Mouse (Mus musculus) intestine, embryonic 16.5 days (tissue): ENCODE data around the gene Ncln. TPM values are rescaled to one million over a fixed set of nuclear protein-coding genes. Genes with fewer than 3 reads are reported as not detected.

Experiments
- ATAC-seq: fragments of 200-750 bp; cut with Nextera tagmentation; 2 replicates; pipeline ENCODE4 v1.8.0; 2017; ENCODE audit warnings: moderate TSS enrichment, moderate library complexity
- H3K27ac ChIP-seq: fragments of 300-500 bp; sonication (generic); 2 replicates; pipeline ENCODE4 v1.5.1; 2014; ENCODE audit warnings: mild to moderate bottlenecking, low read length
- H3K27me3 ChIP-seq: fragments of 300-500 bp; sonication (generic); replicated peaks from 2 replicates; pipeline ENCODE4 v1.6.1; 2014; ENCODE audit warnings: low read length, control low read depth, mixed read lengths; ENCODE audit not compliant: control insufficient read depth, insufficient read depth
- H3K36me3 ChIP-seq: fragments of 300-500 bp; sonication (generic); 2 replicates; pipeline ENCODE4 v1.6.1; 2014; ENCODE audit warnings: low read length, control low read depth; ENCODE audit not compliant: control insufficient read depth, insufficient read depth
- H3K4me1 ChIP-seq: fragments of 300-500 bp; sonication (generic); 2 replicates; pipeline ENCODE4 v1.6.1; 2014; ENCODE audit warnings: low read length, control low read depth, mixed read lengths; ENCODE audit not compliant: control insufficient read depth, insufficient read depth
- H3K4me2 ChIP-seq: fragments of 300-500 bp; sonication (generic); 2 replicates; pipeline ENCODE4 v1.6.1; 2014; ENCODE audit warnings: low read depth, low read length, control low read depth
- H3K4me3 ChIP-seq: fragments of 300-500 bp; sonication (generic); 2 replicates; pipeline ENCODE4 v1.5.1; 2014; ENCODE audit warnings: mild to moderate bottlenecking, low read length
- H3K9ac ChIP-seq: fragments of 300-500 bp; sonication (generic); 2 replicates; pipeline ENCODE4 v1.6.1; 2014; ENCODE audit warnings: low read depth, low read length
- H3K9me3 ChIP-seq: fragments of 300-500 bp; sonication (generic); 2 replicates; pipeline ENCODE4 v1.6.1; 2016; ENCODE audit warnings: low read length, control low read depth; ENCODE audit not compliant: control insufficient read depth
- WGBS: fragments of 180-500 bp; shearing (Covaris S2); extraction: QIAGEN DNeasy Blood & Tissue Kit; methylation state at CpG from one replicate; pipeline ENCODE4 v1.1.7; 2014; 5-methylcytosine and 5-hydroxymethylcytosine counted together
- polyA plus RNA-seq: library from polyadenylated mRNA; unstranded; fragments of >200 nt; fragmentation: Nextera tagmentation; extraction: Ambion mirVana; gene quantifications from 2 replicates; pipeline ENCODE4 v1.2.1, GENCODE M21; 2015

Ncln gene
- polyA plus RNA-seq, 1 experiment from 2014 or later, result 126 TPM

DNA sequence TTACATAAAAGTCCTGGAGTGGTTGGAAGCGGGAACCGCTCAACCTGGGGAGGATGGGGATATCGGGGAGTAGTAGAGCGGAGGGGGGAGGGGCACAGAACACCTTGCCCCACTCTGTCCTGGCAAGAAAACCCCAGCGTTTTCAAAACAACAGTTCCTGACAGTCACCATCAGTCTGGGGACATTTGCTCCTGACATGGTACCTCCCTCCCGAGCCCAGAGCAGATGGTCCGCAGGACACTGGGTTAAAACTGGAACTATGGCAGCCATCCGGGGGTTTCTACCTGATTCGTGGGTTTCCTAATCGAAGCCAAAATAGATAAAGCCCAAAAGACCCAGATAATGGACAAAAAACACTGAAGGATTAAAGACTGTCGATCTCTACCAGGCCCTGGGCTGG lies 35.2 kb downstream of the Ncln start:
- no peak for ATAC-seq
- H3K27me3 ChIP-seq, result peaks cover 65% of the 10 kb centered on the region
- no peaks in the 10 kb centered on the region for H3K36me3 ChIP-seq
- H3K27ac ChIP-seq, result no peak overlapping the region
- H3K9me3 ChIP-seq, result no peaks in the 10 kb centered on the region
- no peak overlapping the region for H3K4me3 ChIP-seq
- H3K9ac ChIP-seq, result no peak overlapping the region
- H3K4me2 ChIP-seq, result no peak overlapping the region
- WGBS, result 42% methylated on average over 11 of the region's 11 CpGs
- peaks cover 10% of the 10 kb centered on the region for H3K4me1 ChIP-seq

GRCm38 (mm10) chr10:81460471-81460870 lies 35.7 kb downstream of the Ncln start:
- no peak overlapping the region for H3K4me2 ChIP-seq
- peaks cover 10% of the 10 kb centered on the region for H3K4me1 ChIP-seq
- no peak overlapping the region for H3K27ac ChIP-seq
- no peak overlapping the region for H3K4me3 ChIP-seq
- H3K9ac ChIP-seq, result no peak overlapping the region
- WGBS, result 35% methylated on average over 20 of the region's 20 CpGs
- ATAC-seq, result no peak
- H3K9me3 ChIP-seq, result no peaks in the 10 kb centered on the region
- no peaks in the 10 kb centered on the region for H3K36me3 ChIP-seq
- peaks cover 65% of the 10 kb centered on the region for H3K27me3 ChIP-seq

GRCm38 (mm10) chr10:81459399-81459798 lies 36.8 kb downstream of the Ncln start:
- Histone ChIP-seq H3K4me1 (peaks cover 6% of the 10 kb centered on the region), H3K27me3 (peaks cover 67% of the 10 kb centered on the region), H3K4me2 (no peak overlapping the region), H3K4me3 (no peak overlapping the region), H3K27ac (no peak overlapping the region), H3K9me3 (no peaks in the 10 kb centered on the region), H3K36me3 (no peaks in the 10 kb centered on the region), H3K9ac (no peak overlapping the region)
- no peak for ATAC-seq
- 70% methylated on average over 21 of the region's 21 CpGs for WGBS

DNA sequence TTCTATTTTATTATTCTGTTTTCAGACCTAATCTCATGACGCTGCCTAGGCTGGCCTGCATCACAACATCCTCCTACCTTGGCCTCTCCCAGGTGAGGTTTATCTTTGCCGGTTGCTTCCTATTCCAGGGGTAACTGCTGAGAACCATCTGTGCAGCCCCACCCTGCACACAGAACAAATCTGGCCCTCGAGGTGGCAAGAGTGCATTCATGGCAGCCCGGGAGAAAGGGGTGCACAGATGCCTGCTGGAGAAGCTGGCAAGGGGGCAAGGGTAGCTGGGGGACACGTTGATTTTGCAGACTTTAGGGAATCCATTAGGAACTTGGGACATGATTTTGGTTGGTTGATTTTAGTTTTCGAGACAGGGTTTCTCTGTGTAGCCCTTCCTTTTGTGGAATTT lies 37.9 kb downstream of the Ncln start:
- H3K36me3 ChIP-seq, result no peaks in the 10 kb centered on the region
- no peak overlapping the region for H3K4me3 ChIP-seq
- H3K27ac ChIP-seq, result no peak overlapping the region
- H3K4me1 ChIP-seq, result no peaks in the 10 kb centered on the region
- 70% methylated on average over 6 of the region's 6 CpGs for WGBS
- ATAC-seq, result no peak
- peaks cover 66% of the 10 kb centered on the region for H3K27me3 ChIP-seq
- no peaks in the 10 kb centered on the region for H3K9me3 ChIP-seq
- no peak overlapping the region for H3K4me2 ChIP-seq
- H3K9ac ChIP-seq, result no peak overlapping the region

- Histone ChIP-seq H3K27ac (no peak overlapping the region), H3K9ac (no peak overlapping the region), H3K27me3 (peaks cover 66% of the 10 kb centered on the region), H3K4me2 (no peak overlapping the region), H3K4me1 (no peaks in the 10 kb centered on the region), H3K36me3 (no peaks in the 10 kb centered on the region), H3K4me3 (no peak overlapping the region), H3K9me3 (no peaks in the 10 kb centered on the region)
- ATAC-seq, result no peak
- WGBS, result 82% methylated on average over 8 of the region's 8 CpGs
Observed at GRCm38 (mm10) chr10:81457624-81458023, 38.6 kb downstream of the Ncln start.

- no peak for ATAC-seq
- peaks cover 66% of the 10 kb centered on the region for H3K27me3 ChIP-seq
- 39% methylated on average over 12 of the region's 12 CpGs for WGBS
Observed at GRCm38 (mm10) chr10:81456983-81457563, 39.1 kb downstream of the Ncln start.

GRCm38 (mm10) chr10:81455181-81455895 lies 40.9 kb downstream of the Ncln start, which contains the start of gene Nfic:
Gene Nfic, minus strand, starts transcription at chr10:81455635.
- Histone ChIP-seq H3K4me2 (no peak within 1 kb of the TSS), H3K4me1 (0 out of 2 replicates have a peak, but pooled peaks cover 2% of the 10 kb centered on the region), H3K4me3 (no peak within 1 kb of the TSS), H3K27me3 (peaks cover 66% of the 10 kb centered on the region), H3K36me3 (no peaks in the 10 kb centered on the region), H3K9me3 (no peaks in the 10 kb centered on the region), H3K9ac (no peak within 1 kb of the TSS), H3K27ac (no peak within 1 kb of the TSS)
- 66% methylated on average over 25 of the region's 28 CpGs for WGBS
- no peak for ATAC-seq

More at GRCm38 (mm10) chr10:81456983-81457563, 39.1 kb downstream of the Ncln start:
- Histone ChIP-seq H3K36me3 (no peaks in the 10 kb centered on the region), H3K4me2 (no peak overlapping the region), H3K4me1 (0 out of 2 replicates have a peak, but pooled peaks cover 2% of the 10 kb centered on the region), H3K9me3 (no peaks in the 10 kb centered on the region), H3K9ac (no peak overlapping the region), H3K4me3 (no peak overlapping the region), H3K27ac (no peak overlapping the region)

- peaks cover 61% of the 10 kb centered on the region for H3K27me3 ChIP-seq
- H3K9me3 ChIP-seq, result no peaks in the 10 kb centered on the region
- WGBS, result 75% methylated on average over 2 of the region's 2 CpGs
- no peak overlapping the region for H3K4me3 ChIP-seq
- no peak overlapping the region for H3K4me2 ChIP-seq
- no peaks in the 10 kb centered on the region for H3K36me3 ChIP-seq
- ATAC-seq, result no peak
- H3K27ac ChIP-seq, result no peak overlapping the region
- no peak overlapping the region for H3K9ac ChIP-seq
- 0 out of 2 replicates have a peak, but pooled peaks cover 2% of the 10 kb centered on the region for H3K4me1 ChIP-seq
Observed at GRCm38 (mm10) chr10:81454106-81454505, 42.1 kb downstream of the Ncln start.

DNA sequence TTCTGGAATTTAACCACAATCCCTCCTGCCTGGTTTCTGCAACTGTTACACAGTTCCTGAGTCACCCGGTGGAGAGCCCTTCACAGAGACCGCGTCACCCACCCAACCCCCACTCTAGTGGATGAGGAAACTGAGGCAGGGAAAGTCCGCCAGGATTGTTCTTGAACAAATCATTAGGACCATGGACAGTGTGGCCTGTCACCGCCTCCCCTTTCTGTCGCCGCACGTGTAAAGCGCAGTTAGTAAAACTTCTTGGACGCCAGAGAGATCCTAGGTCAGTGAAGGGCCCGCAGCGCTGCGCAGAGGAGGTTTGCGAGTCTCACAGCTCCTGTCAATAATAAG lies 43.3 kb downstream of the Ncln start:
- H3K9me3 ChIP-seq, result no peaks in the 10 kb centered on the region
- no peak for ATAC-seq
- peaks cover 63% of the 10 kb centered on the region for H3K27me3 ChIP-seq
- H3K4me3 ChIP-seq, result no peak overlapping the region
- no peak overlapping the region for H3K9ac ChIP-seq
- H3K4me1 ChIP-seq, result 0 out of 2 replicates have a peak, but pooled peaks cover 2% of the 10 kb centered on the region
- no peaks in the 10 kb centered on the region for H3K36me3 ChIP-seq
- 3% methylated on average over 14 of the region's 14 CpGs for WGBS
- no peak overlapping the region for H3K27ac ChIP-seq
- no peak overlapping the region for H3K4me2 ChIP-seq
